Mouse (Mus musculus): Measurements from ENCODE around the gene Utrn. TPM values are rescaled to one million over a fixed set of nuclear protein-coding genes. Genes with fewer than 3 reads are reported as not detected.

Utrn gene
- polyA plus RNA-seq, 1 experiment from 2014 or later, result 23.6 TPM

DNA sequence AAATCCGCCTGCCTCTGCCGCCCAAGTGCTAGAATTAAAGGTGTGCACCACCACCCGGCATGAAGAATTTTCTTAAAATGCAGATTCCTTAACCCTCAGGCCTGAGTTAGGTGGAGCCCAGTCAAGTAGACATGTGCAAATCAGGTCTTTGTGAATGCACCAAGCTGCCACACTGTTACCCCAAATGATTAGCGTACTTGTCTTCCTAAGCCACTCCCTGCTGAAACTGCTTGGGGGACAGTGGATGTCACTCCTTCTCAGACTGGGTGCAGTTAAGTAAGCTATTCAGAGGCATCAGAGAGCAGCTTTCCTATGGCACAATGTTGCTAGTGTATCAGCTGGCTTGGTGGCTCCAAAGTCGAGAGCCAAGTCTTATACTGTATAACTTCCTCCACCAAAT, 83.9 kb downstream of the Utrn start:
- Histone ChIP-seq H3K27me3 (no peaks in the 10 kb centered on the region), H3K36me3 (no peaks in the 10 kb centered on the region), H3K27ac (no peak overlapping the region), H3K4me1 (replicated peaks) (no peaks in the 10 kb centered on the region), H3K9ac (replicated peaks) (no peak overlapping the region), H3K9me3 (no peaks in the 10 kb centered on the region), H3K4me3 (replicated peaks) (no peak overlapping the region), H3K4me2 (replicated peaks) (no peak overlapping the region)
- 92% methylated on average over 5 of the region's 5 CpGs for WGBS
- ATAC-seq, result no peak

DNA sequence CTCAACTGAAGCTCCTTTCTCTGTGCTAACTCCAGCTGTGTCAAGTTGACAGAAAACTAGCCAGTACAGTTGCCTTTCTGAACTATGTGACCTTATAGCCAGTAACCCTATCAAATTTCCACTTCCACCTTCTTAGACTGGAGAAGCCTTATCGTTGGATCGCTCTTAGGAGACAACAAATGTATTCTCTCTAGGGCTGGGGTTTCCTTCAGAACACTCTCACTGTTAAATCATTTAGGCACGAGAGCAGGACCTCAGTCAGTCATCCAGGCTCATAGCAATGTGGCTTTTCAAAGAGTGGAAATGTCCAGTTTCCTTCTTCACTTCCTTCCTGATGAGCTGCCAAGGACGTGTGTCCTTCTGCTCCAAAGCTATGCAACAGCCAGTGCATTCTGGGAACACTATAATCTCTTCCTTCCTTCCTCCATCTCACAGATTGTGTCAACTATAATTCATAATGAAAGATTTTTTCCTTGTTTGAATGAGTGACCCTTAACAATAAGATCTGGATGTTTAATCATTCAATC, 87.7 kb downstream of the Utrn start:
- no peak overlapping the region for H3K27ac ChIP-seq
- no peaks in the 10 kb centered on the region for H3K4me1 ChIP-seq (replicated peaks)
- no peak overlapping the region for H3K4me2 ChIP-seq (replicated peaks)
- WGBS, result 89% methylated on average over 4 of the region's 4 CpGs
- H3K4me3 ChIP-seq (replicated peaks), result no peak overlapping the region
- no peak for ATAC-seq
- no peaks in the 10 kb centered on the region for H3K9me3 ChIP-seq
- H3K9ac ChIP-seq (replicated peaks), result no peak overlapping the region
- H3K27me3 ChIP-seq, result no peaks in the 10 kb centered on the region
- no peaks in the 10 kb centered on the region for H3K36me3 ChIP-seq

- Histone ChIP-seq H3K4me1 (replicated peaks) (no peaks in the 10 kb centered on the region), H3K4me3 (replicated peaks) (no peak overlapping the region), H3K9me3 (no peaks in the 10 kb centered on the region), H3K27me3 (no peaks in the 10 kb centered on the region), H3K9ac (replicated peaks) (no peak overlapping the region), H3K36me3 (no peaks in the 10 kb centered on the region), H3K4me2 (replicated peaks) (no peak overlapping the region), H3K27ac (no peak overlapping the region)
- WGBS, result 48% methylated on average over 6 of the region's 6 CpGs
- no peak for ATAC-seq
Observed at GRCm38 (mm10) chr10:12773178-12773577, 96.0 kb downstream of the Utrn start.

- Histone ChIP-seq H3K4me1 (replicated peaks) (no peaks in the 10 kb centered on the region), H3K27me3 (no peaks in the 10 kb centered on the region), H3K36me3 (no peaks in the 10 kb centered on the region), H3K9me3 (0 out of 2 replicates have a peak, but pooled peaks cover 3% of the 10 kb centered on the region), H3K27ac (no peak overlapping the region), H3K4me3 (replicated peaks) (no peak overlapping the region), H3K4me2 (replicated peaks) (no peak overlapping the region), H3K9ac (replicated peaks) (no peak overlapping the region)
- 88% methylated on average over 2 of the region's 2 CpGs for WGBS
- no peak for ATAC-seq
Observed at GRCm38 (mm10) chr10:12771511-12771910, 97.7 kb downstream of the Utrn start.

DNA sequence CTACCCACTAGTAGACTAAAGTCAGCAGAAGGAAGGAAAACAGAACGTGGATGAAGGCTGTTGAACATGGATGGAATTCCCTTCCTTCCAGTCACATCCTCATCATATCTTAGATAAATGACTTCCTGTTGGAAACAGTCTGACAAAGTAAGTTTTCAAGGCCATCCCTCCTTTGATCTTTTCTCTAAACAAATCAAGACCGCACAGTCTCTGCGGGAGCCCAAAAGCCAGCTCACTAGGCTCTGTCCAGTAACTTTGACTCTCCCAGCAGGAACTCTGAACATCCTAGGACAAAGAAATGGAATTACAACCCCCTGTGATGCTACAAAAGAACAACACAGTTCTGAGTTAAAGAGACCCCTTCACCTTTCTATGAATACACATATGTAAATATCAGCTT, 106.5 kb downstream of the Utrn start:
- Histone ChIP-seq H3K36me3 (no peaks in the 10 kb centered on the region), H3K9me3 (0 out of 2 replicates have a peak, but pooled peaks cover 6% of the 10 kb centered on the region), H3K4me1 (replicated peaks) (peaks cover 6% of the 10 kb centered on the region; the same call in 1 of the 2 replicates), H3K4me3 (replicated peaks) (no peak overlapping the region), H3K9ac (replicated peaks) (no peak overlapping the region), H3K27me3 (no peaks in the 10 kb centered on the region), H3K27ac (no peak overlapping the region), H3K4me2 (replicated peaks) (no peak overlapping the region)
- ATAC-seq, result no peak
- WGBS, result 45% methylated on average over 3 of the region's 3 CpGs

GRCm38 (mm10) chr10:12758702-12758988, 110.5 kb downstream of the Utrn start:
- H3K9ac ChIP-seq (replicated peaks), result no peak overlapping the region
- no peak overlapping the region for H3K4me3 ChIP-seq (replicated peaks)
- 72% methylated on average over 6 of the region's 6 CpGs for WGBS
- no peak overlapping the region for H3K27ac ChIP-seq
- H3K9me3 ChIP-seq, result no peaks in the 10 kb centered on the region
- no peaks in the 10 kb centered on the region for H3K36me3 ChIP-seq
- ATAC-seq, result peak; percentile 20; the same call in 1 of the 2 replicates
- H3K27me3 ChIP-seq, result no peaks in the 10 kb centered on the region
- peaks cover 6% of the 10 kb centered on the region; the same call in 1 of the 2 replicates for H3K4me1 ChIP-seq (replicated peaks)
- no peak overlapping the region for H3K4me2 ChIP-seq (replicated peaks)

GRCm38 (mm10) chr10:12757943-12758701, 111.0 kb downstream of the Utrn start:
- peak; percentile 34; the same call in 1 of the 2 replicates for ATAC-seq
- H3K36me3 ChIP-seq, result no peaks in the 10 kb centered on the region
- no peak overlapping the region for H3K9ac ChIP-seq (replicated peaks)
- H3K4me1 ChIP-seq (replicated peaks), result peaks cover 6% of the 10 kb centered on the region; the same call in 1 of the 2 replicates
- H3K27me3 ChIP-seq, result no peaks in the 10 kb centered on the region
- whole genome bisulfite sequencing, result 64% methylated on average over 5 of the region's 5 CpGs
- H3K9me3 ChIP-seq, result no peaks in the 10 kb centered on the region
- H3K27ac ChIP-seq, result peak overlapping the region; percentile 30; the same call in 1 of the 2 replicates
- H3K4me2 ChIP-seq (replicated peaks), result no peak overlapping the region
- H3K4me3 ChIP-seq (replicated peaks), result no peak overlapping the region

GRCm38 (mm10) chr10:12756692-12757091, 112.5 kb downstream of the Utrn start:
- Histone ChIP-seq H3K9me3 (no peaks in the 10 kb centered on the region), H3K27ac (no peak overlapping the region), H3K4me3 (replicated peaks) (no peak overlapping the region), H3K4me2 (replicated peaks) (no peak overlapping the region), H3K36me3 (no peaks in the 10 kb centered on the region), H3K9ac (replicated peaks) (no peak overlapping the region), H3K27me3 (no peaks in the 10 kb centered on the region), H3K4me1 (replicated peaks) (peaks cover 6% of the 10 kb centered on the region; the same call in 1 of the 2 replicates)
- no peak for ATAC-seq
- 95% methylated on average over 4 of the region's 4 CpGs for WGBS

DNA sequence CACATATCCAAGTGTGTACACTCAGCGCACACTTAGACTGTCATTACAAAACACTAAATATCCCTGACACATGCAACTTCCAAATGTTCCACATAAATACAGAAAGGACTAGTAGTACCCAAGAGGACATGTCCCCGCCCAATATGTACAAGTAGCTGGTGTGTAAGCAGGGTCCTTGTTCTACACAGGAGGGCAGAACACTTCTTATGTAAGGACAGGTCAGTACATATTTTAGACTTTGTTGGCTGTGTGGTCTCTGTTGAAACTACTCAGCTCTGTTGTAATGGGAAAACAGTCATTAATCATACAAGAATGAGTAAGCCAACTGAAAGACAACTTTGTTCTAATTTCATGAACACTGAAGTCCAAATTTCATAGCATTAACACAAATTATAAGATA, 114.3 kb downstream of the Utrn start:
- no peak for ATAC-seq
- no peak overlapping the region for H3K27ac ChIP-seq
- H3K27me3 ChIP-seq, result no peaks in the 10 kb centered on the region
- H3K9ac ChIP-seq (replicated peaks), result no peak overlapping the region
- WGBS, result 97% methylated on average over 2 of the region's 2 CpGs
- H3K4me2 ChIP-seq (replicated peaks), result no peak overlapping the region
- no peaks in the 10 kb centered on the region for H3K9me3 ChIP-seq
- H3K36me3 ChIP-seq, result no peaks in the 10 kb centered on the region
- no peak overlapping the region for H3K4me3 ChIP-seq (replicated peaks)
- peaks cover 6% of the 10 kb centered on the region; the same call in 1 of the 2 replicates for H3K4me1 ChIP-seq (replicated peaks)

DNA sequence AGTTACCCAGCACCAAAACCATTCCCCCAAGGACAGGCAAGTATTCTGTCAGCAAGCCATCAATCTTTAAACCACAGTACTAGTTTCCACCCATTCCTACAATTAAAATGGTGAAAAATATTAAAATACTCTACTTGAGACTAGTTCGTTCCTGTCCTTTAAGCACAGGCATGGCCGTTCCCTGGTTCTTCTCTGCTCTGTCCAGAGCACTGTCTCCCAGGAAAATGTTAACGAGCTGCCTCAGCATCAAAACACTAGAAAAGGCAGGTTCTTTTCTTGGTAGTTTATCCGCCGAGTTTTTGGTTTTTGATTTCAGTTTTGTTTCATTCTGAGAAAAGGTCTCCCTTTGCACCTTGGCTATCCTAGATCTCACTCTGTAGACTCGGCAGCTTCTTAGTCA, 115.0 kb downstream of the Utrn start:
- Histone ChIP-seq H3K4me3 (replicated peaks) (no peak overlapping the region), H3K4me1 (replicated peaks) (peaks cover 6% of the 10 kb centered on the region; the same call in 1 of the 2 replicates), H3K27ac (no peak overlapping the region), H3K36me3 (no peaks in the 10 kb centered on the region), H3K27me3 (no peaks in the 10 kb centered on the region), H3K4me2 (replicated peaks) (no peak overlapping the region), H3K9me3 (no peaks in the 10 kb centered on the region), H3K9ac (replicated peaks) (no peak overlapping the region)
- ATAC-seq, result no peak
- WGBS, result 94% methylated on average over 6 of the region's 6 CpGs

GRCm38 (mm10) chr10:12743717-12744116, 125.4 kb downstream of the Utrn start:
- Histone ChIP-seq H3K27ac (no peak overlapping the region), H3K27me3 (no peaks in the 10 kb centered on the region), H3K36me3 (no peaks in the 10 kb centered on the region), H3K4me1 (replicated peaks) (no peaks in the 10 kb centered on the region), H3K9ac (replicated peaks) (no peak overlapping the region), H3K4me2 (replicated peaks) (no peak overlapping the region), H3K9me3 (no peaks in the 10 kb centered on the region), H3K4me3 (replicated peaks) (no peak overlapping the region)
- no peak for ATAC-seq
- 94% methylated on average over 9 of the region's 9 CpGs for WGBS

GRCm38 (mm10) chr10:12739302-12739987, 129.7 kb downstream of the Utrn start:
- Histone ChIP-seq H3K4me1 (replicated peaks) (0 out of 2 replicates have a peak, but pooled peaks cover 3% of the 10 kb centered on the region), H3K27me3 (no peaks in the 10 kb centered on the region), H3K27ac (no peak overlapping the region), H3K36me3 (peaks cover 6% of the 10 kb centered on the region), H3K4me3 (replicated peaks) (no peak overlapping the region), H3K9ac (replicated peaks) (no peak overlapping the region), H3K4me2 (replicated peaks) (no peak overlapping the region), H3K9me3 (no peaks in the 10 kb centered on the region)
- WGBS, result 94% methylated on average over 13 of the region's 13 CpGs
- no peak for ATAC-seq

Measured in midbrain, embryonic 13.5 days (tissue).